Mouse (Mus musculus) MEL (cell line): ENCODE data around the gene Frmd5. TPM values are rescaled to one million over a fixed set of nuclear protein-coding genes. Genes with fewer than 3 reads are reported as not detected.

Experiments
- DNase-seq: peaks from one replicate; pipeline ENCODE4 v3.0.0; 2011; ENCODE audit warnings: low read depth, low spot score
- H3K27ac ChIP-seq: 2 replicates; pipeline ENCODE4 v1.5.1; 2012; ENCODE audit warnings: low read depth, mild to moderate bottlenecking, control low read depth, low read length, moderate library complexity; ENCODE audit not compliant: control insufficient read depth
- H3K27me3 ChIP-seq, 2 experiments: fragments of 150-350 bp in 1 of 2; sonication (generic) in 1 of 2; 2 replicates each; pipeline ENCODE4 v1.6.1; 2012; ENCODE audit warnings: low read length in 2 of 2, mild to moderate bottlenecking in 2 of 2, improper control_type of control experiment in 1 of 2, moderate library complexity in 1 of 2; ENCODE audit not compliant: insufficient read depth in 2 of 2, control insufficient read depth in 1 of 2
- H3K36me3 ChIP-seq, 2 experiments: 2 replicates each; pipeline ENCODE4 v1.6.1; 2012 to 2014; ENCODE audit warnings: low read length in 2 of 2, improper control_type of control experiment in 1 of 2, inconsistent platforms in 1 of 2, mild to moderate bottlenecking in 1 of 2; ENCODE audit not compliant: insufficient read depth in 2 of 2, control insufficient read depth in 1 of 2
- H3K4me1 ChIP-seq, 2 experiments: fragments of 150-350 bp in 1 of 2; sonication (generic) in 1 of 2; 2 replicates each; pipeline ENCODE4 v1.6.1; 2012; ENCODE audit warnings: low read length in 2 of 2, improper control_type of control experiment in 1 of 2, mild to moderate bottlenecking in 1 of 2; ENCODE audit not compliant: insufficient read depth in 2 of 2, control insufficient read depth in 1 of 2
- H3K4me3 ChIP-seq, 2 experiments: fragments of 150-350 bp in 1 of 2; sonication (generic) in 1 of 2; 2 replicates each; pipeline ENCODE4 v1.5.1; 2012; ENCODE audit warnings: low read depth in 2 of 2, low read length in 2 of 2, mild to moderate bottlenecking in 2 of 2, moderate library complexity in 2 of 2, control low read depth in 1 of 2, improper control_type of control experiment in 1 of 2; ENCODE audit not compliant: control insufficient read depth in 1 of 2, insufficient read depth in 1 of 2
- H3K79me2 ChIP-seq: 2 replicates; pipeline ENCODE4 v1.6.1; 2012; ENCODE audit warnings: mild to moderate bottlenecking, low read length, moderate library complexity; ENCODE audit not compliant: control insufficient read depth, poor library complexity, insufficient read depth
- H3K9ac ChIP-seq: 2 replicates; pipeline ENCODE4 v1.6.1; 2012; ENCODE audit warnings: low read depth, mild to moderate bottlenecking, control low read depth, low read length, moderate library complexity; ENCODE audit not compliant: control insufficient read depth, poor library complexity, severe bottlenecking
- H3K9me3 ChIP-seq: fragments of 150-350 bp; sonication (generic); replicated peaks from 2 replicates; pipeline ENCODE4 v1.6.1; 2012; ENCODE audit warnings: mild to moderate bottlenecking, low read length, improper control_type of control experiment, moderate library complexity; ENCODE audit not compliant: insufficient read depth
- BHLHE40 ChIP-seq: IDR thresholded peaks from 2 replicates; pipeline ENCODE4 v1.6.1; 2012; ENCODE audit warnings: low read depth, mild to moderate bottlenecking, inconsistent platforms, low read length, improper control_type of control experiment, borderline replicate concordance
- CHD2 ChIP-seq: IDR thresholded peaks from 2 replicates; pipeline ENCODE4 v1.6.1; 2011; ENCODE audit warnings: low read length, improper control_type of control experiment
- CTCF ChIP-seq, 3 experiments: IDR thresholded peaks in 2 of 3; conservative IDR thresholded peaks in 1 of 3; 2 replicates each; pipeline ENCODE4 v1.5.1; 2011 to 2012; ENCODE audit warnings: low read length in 3 of 3, low read depth in 2 of 3, mild to moderate bottlenecking in 2 of 3, improper control_type of control experiment in 1 of 3, inconsistent platforms in 1 of 3, mixed read lengths in 1 of 3, moderate library complexity in 1 of 3; ENCODE audit not compliant: control insufficient read depth in 1 of 3, insufficient read depth in 1 of 3, poor library complexity in 1 of 3, severe bottlenecking in 1 of 3
- E2F4 ChIP-seq: IDR thresholded peaks from 2 replicates; pipeline ENCODE4 v1.6.1; 2011; ENCODE audit warnings: low read depth, low read length, improper control_type of control experiment, borderline replicate concordance
- ELF1 ChIP-seq: IDR thresholded peaks from 2 replicates; pipeline ENCODE4 v1.6.1; 2014; ENCODE audit warnings: low read depth, mild to moderate bottlenecking, inconsistent platforms, low read length, improper control_type of control experiment, moderate library complexity
- EP300 ChIP-seq, 2 experiments: IDR thresholded peaks; 2 replicates each; pipeline ENCODE4 v1.6.1; 2011; ENCODE audit warnings: improper control_type of control experiment in 2 of 2, low read length in 2 of 2, low read depth in 1 of 2, mild to moderate bottlenecking in 1 of 2
- ETS1 ChIP-seq: IDR thresholded peaks from 2 replicates; pipeline ENCODE4 v1.6.1; 2012; ENCODE audit warnings: low read depth, mild to moderate bottlenecking, inconsistent platforms, low read length, improper control_type of control experiment, moderate library complexity
- GABPA ChIP-seq: IDR thresholded peaks from 2 replicates; pipeline ENCODE4 v1.6.1; 2012; ENCODE audit warnings: low read depth, mild to moderate bottlenecking, inconsistent platforms, low read length, improper control_type of control experiment, moderate library complexity
- HCFC1 ChIP-seq: IDR thresholded peaks from 2 replicates; pipeline ENCODE4 v1.6.1; 2012; ENCODE audit warnings: low read depth, mild to moderate bottlenecking, inconsistent platforms, low read length, improper control_type of control experiment, moderate library complexity
- MAZ ChIP-seq: IDR thresholded peaks from 2 replicates; pipeline ENCODE4 v1.6.1; 2012; ENCODE audit warnings: low read depth, mild to moderate bottlenecking, inconsistent platforms, low read length, improper control_type of control experiment
- MEF2A ChIP-seq: IDR thresholded peaks from 2 replicates; pipeline ENCODE4 v1.6.1; 2014; ENCODE audit warnings: low read depth, mild to moderate bottlenecking, inconsistent platforms, low read length, improper control_type of control experiment; ENCODE audit not compliant: poor library complexity, insufficient replicate concordance, severe bottlenecking; ENCODE audit errors: extremely low read depth
- NRF1 ChIP-seq: IDR thresholded peaks from 2 replicates; pipeline ENCODE4 v1.6.1; 2014; ENCODE audit warnings: low read depth, mild to moderate bottlenecking, inconsistent platforms, low read length, improper control_type of control experiment, moderate library complexity; ENCODE audit not compliant: poor library complexity, insufficient read depth, severe bottlenecking
- POLR2A ChIP-seq, 2 experiments: IDR thresholded peaks; 2 replicates each; pipeline ENCODE4 v1.6.1; 2011 to 2012; ENCODE audit warnings: low read length in 2 of 2, mild to moderate bottlenecking in 2 of 2, control low read depth in 1 of 2, improper control_type of control experiment in 1 of 2, low read depth in 1 of 2, moderate library complexity in 1 of 2; ENCODE audit not compliant: control insufficient read depth in 1 of 2, insufficient read depth in 1 of 2, poor library complexity in 1 of 2
- POLR2AphosphoS2 ChIP-seq: IDR thresholded peaks from 2 replicates; pipeline ENCODE4 v1.6.1; 2011; ENCODE audit warnings: low read length, improper control_type of control experiment
- POLR2AphosphoS5 ChIP-seq: IDR thresholded peaks from 2 replicates; pipeline ENCODE4 v1.6.1; 2012; ENCODE audit warnings: low read depth, borderline replicate concordance, mild to moderate bottlenecking, inconsistent platforms, low read length, moderate library complexity, mixed read lengths
- RAD21 ChIP-seq: IDR thresholded peaks from 2 replicates; pipeline ENCODE4 v1.6.1; 2011; ENCODE audit warnings: mild to moderate bottlenecking, low read depth, low read length, improper control_type of control experiment
- RCOR1 ChIP-seq: IDR thresholded peaks from 2 replicates; pipeline ENCODE4 v1.6.1; 2012; ENCODE audit warnings: low read depth, mild to moderate bottlenecking, inconsistent platforms, low read length, improper control_type of control experiment
- SIN3A ChIP-seq: IDR thresholded peaks from 2 replicates; pipeline ENCODE4 v1.6.1; 2012; ENCODE audit warnings: low read length, improper control_type of control experiment, inconsistent platforms
- SMC3 ChIP-seq: IDR thresholded peaks from 2 replicates; pipeline ENCODE4 v1.6.1; 2011; ENCODE audit warnings: low read depth, low read length, improper control_type of control experiment
- TCF12 ChIP-seq: IDR thresholded peaks from 2 replicates; pipeline ENCODE4 v1.6.1; 2014; ENCODE audit warnings: low read depth, mild to moderate bottlenecking, inconsistent platforms, low read length, improper control_type of control experiment, moderate library complexity
- USF1 ChIP-seq: IDR thresholded peaks from 2 replicates; pipeline ENCODE4 v1.6.1; 2014; ENCODE audit warnings: low read depth, mild to moderate bottlenecking, inconsistent platforms, low read length, improper control_type of control experiment, moderate library complexity
- USF2 ChIP-seq, 2 experiments: IDR thresholded peaks; 2 replicates each; pipeline ENCODE4 v1.6.1; 2011 to 2012; ENCODE audit warnings: improper control_type of control experiment in 2 of 2, low read length in 2 of 2, borderline replicate concordance in 1 of 2, inconsistent platforms in 1 of 2, low read depth in 1 of 2, mild to moderate bottlenecking in 1 of 2; ENCODE audit not compliant: insufficient read depth in 1 of 2
- ZC3H11A ChIP-seq: IDR thresholded peaks from 2 replicates; pipeline ENCODE4 v1.6.1; 2012; ENCODE audit warnings: low read depth, mild to moderate bottlenecking, inconsistent platforms, low read length, improper control_type of control experiment
- ZMIZ1 ChIP-seq: IDR thresholded peaks from 2 replicates; pipeline ENCODE4 v1.6.1; 2012; ENCODE audit warnings: low read depth, mild to moderate bottlenecking, inconsistent platforms, low read length, improper control_type of control experiment, moderate library complexity
- ZNF384 ChIP-seq: IDR thresholded peaks from 2 replicates; pipeline ENCODE4 v1.6.1; 2012; ENCODE audit warnings: low read depth, mild to moderate bottlenecking, inconsistent platforms, low read length, improper control_type of control experiment
- polyA plus RNA-seq, 2 experiments: library from polyadenylated mRNA; stranded (reverse) in 1 of 2; unstranded in 1 of 2; fragments of >175 nt in 1 of 2; fragments of >200 nt in 1 of 2; gene quantifications; 2 replicates each; pipeline versions ENCODE4 v1.2.1 to v1.2.4; 2012; ENCODE audit warnings: low replicate concordance in 2 of 2, low read depth in 1 of 2; ENCODE audit not compliant: insufficient read length in 2 of 2, insufficient read depth in 1 of 2, missing spikeins in 1 of 2
- total RNA-seq: library from RNA; depleted of rRNA; stranded (reverse); fragments of 300-350 nt; gene quantifications from 2 replicates; pipeline ENCODE4 v1.2.3, GENCODE M21; 2012

The Frmd5 gene
- total and polyA plus RNA-seq, 3 experiments: 0.04 to 0.15 TPM; not detected in 1

DNA sequence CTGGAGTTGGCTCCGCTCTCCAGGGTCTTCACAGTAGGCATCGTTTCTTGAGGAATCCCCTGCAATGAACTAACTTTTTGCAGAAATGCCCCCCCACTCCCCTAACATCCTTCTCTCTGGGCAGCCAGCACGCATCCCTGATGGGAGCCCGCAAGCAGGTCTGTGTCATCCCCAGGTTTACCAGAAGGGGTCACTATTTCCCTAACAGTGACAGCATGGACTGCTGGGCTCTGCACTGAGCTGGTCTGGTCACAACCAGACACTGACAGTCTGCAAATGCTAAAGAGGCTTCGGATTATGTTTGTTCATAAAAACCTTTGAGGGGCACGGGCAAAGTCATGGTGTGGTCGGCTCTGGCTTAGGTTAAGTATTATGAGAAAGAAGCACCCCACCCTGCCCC lies 235.1 kb downstream of the Frmd5 start (continued):
- no peak for TF ChIP-seq SIN3A
- TF ChIP-seq, all 39 proteins: peak for 6

DNA sequence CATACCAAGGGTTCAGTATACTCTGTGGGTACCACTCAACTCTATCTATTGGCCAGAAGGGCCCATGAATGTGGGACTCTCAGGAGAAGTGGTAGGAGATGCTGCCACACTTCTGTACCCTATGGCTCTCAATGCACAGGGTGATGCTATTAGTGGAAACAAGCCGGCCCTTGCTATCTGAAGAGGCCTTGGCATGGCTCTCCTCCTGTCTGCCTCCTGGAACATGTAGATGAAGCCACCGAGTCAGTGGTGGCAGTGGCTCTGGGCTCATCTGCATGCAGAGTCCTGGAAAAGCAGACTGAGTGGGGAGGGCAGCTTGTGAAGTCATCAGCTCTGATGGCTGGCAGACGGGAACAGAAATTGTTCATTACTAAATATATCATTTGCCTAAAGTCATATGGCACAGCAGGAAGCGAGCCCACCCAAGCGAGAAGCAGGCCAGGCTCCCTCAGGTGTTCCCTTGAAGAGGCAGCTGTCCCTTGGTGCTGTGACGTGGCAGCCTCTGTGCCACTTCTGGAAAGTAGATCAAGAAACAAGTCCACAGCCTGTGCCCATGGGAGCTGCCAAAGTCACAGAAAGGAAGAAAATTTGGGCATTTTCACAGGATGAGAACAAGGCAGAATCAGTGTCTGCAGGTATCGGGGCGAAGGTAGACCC lies 235.8 kb downstream of the Frmd5 start:
- Histone ChIP-seq H3K79me2 (no peaks in the 10 kb centered on the region), H3K9me3 (no peaks in the 10 kb centered on the region), H3K36me3 (no peaks in the 10 kb centered on the region), H3K27me3 (peaks cover 13 to 18% of the 10 kb centered on the region in 2 experiments), H3K4me1 (no peaks in the 10 kb centered on the region), H3K9ac (no peak overlapping the region), H3K4me3 (no peak overlapping the region), H3K27ac (no peak overlapping the region)
- TF ChIP-seq GABPA: no peak
- TF ChIP-seq RAD21: no peak
- TF ChIP-seq USF1: no peak
- no peak for TF ChIP-seq POLR2AphosphoS2
- TF ChIP-seq USF2 (IDR thresholded peaks at IDR 0.05; ENCODE audit: borderline replicate concordance in 1 of 2, insufficient read depth in 1 of 2, low read depth in 1 of 2, low read length in 2 of 2): no peak
- TF ChIP-seq ETS1: no peak
- no peak for TF ChIP-seq MEF2A
- no peak for TF ChIP-seq TCF12
- TF ChIP-seq POLR2AphosphoS5: no peak
- no peak for TF ChIP-seq SMC3
- no peak for TF ChIP-seq BHLHE40
- TF ChIP-seq RCOR1: no peak
- no peak for DNase-seq

- Histone ChIP-seq H3K27me3 (peaks cover 15% of the 10 kb centered on the region in 2 experiments), H3K79me2 (no peaks in the 10 kb centered on the region), H3K27ac (no peak overlapping the region), H3K9ac (no peak overlapping the region), H3K4me1 (no peaks in the 10 kb centered on the region)
- DNase-seq: no peak
- TF ChIP-seq POLR2A (IDR thresholded peaks at IDR 0.05; ENCODE audit: control insufficient read depth in 1 of 2, insufficient read depth in 1 of 2, low read depth in 1 of 2, low read length in 2 of 2, poor library complexity in 1 of 2): no peak
- TF ChIP-seq CHD2: no peak
- no peak for TF ChIP-seq ZNF384
- TF ChIP-seq ZC3H11A: no peak
- TF ChIP-seq E2F4: no peak
- no peak for TF ChIP-seq ELF1
- no peak for TF ChIP-seq GABPA
- TF ChIP-seq ETS1: no peak
- TF ChIP-seq EP300 (IDR thresholded peaks at IDR 0.05; ENCODE audit: low read depth in 1 of 2, low read length in 2 of 2): no peak
- TF ChIP-seq CTCF (IDR thresholded peaks at IDR 0.05 in 2 of 3, conservative IDR thresholded peaks at IDR 0.05 in 1 of 3; ENCODE audit: control insufficient read depth in 1 of 3, insufficient read depth in 1 of 3, low read depth in 2 of 3, low read length in 3 of 3, poor library complexity in 1 of 3, severe bottlenecking in 1 of 3): no peak
- TF ChIP-seq ZMIZ1: no peak
- TF ChIP-seq RAD21: no peak
- TF ChIP-seq USF1: no peak
- no peak for TF ChIP-seq MAZ
- TF ChIP-seq HCFC1: no peak
- no peak for TF ChIP-seq POLR2AphosphoS5
- no peak for TF ChIP-seq NRF1
- TF ChIP-seq, all 39 proteins: peak for 0
- Histone ChIP-seq H3K36me3 (no peaks in the 10 kb centered on the region), H3K4me3 (no peak overlapping the region), H3K9me3 (no peaks in the 10 kb centered on the region)
These were observed 236.8 kb downstream of the Frmd5 start for GRCm38 (mm10) chr2:121570049-121570448.
